8 mouse cellular contexts compared by ENCODE assay signal in the genomic region with DNA sequence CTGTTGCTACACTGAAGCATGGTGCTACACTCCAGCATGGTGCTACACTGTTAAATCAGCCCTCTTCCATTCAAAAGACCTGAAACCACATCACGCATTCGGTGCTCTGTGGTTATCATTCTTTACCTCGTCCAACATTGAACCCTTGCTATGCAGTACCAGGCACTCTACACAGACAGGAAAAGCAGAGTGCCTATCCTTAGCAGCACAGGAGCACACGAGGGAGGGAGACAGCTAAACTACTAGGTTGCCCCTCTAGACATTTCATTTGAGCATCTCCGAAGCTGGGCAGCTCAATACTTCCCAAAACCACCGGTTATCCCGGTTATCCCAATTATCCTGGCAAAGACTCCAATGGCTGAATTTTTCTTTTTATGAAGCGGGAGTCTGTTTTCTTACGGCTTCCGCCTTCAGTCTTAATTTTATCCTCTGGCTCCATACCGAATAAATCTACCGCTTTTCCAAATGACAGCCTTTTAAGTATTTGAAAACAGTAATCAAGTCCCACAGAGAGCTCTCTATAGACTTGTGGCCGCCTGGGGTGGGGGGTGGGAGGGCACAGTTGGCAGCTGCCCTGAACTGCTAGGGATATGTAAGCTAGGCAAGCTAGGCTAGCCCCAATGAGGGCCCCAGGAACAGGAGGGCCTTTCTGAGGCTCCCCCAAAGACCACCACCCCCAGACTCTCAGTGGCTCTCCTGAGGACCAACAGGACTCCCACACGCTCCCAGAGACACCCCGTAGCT.
DNase-seq lines count a peak whose midpoint lies in the region; ATAC-seq and TF ChIP-seq lines count a peak whose summit lies in the region.

No protein-coding gene starts in this region.

- intact Hi-C loops in heart, postnatal 10 days (cut with DNase I), result no loop called here

- peak overlapping the region; percentile 43; the same call in 1 of the 2 replicates for H3K9ac ChIP-seq in limb, embryonic 14.5 days (ENCODE audit: low read depth, low read length, severe bottlenecking)

- peak overlapping the region; percentile 13; the same call in 1 of the 2 replicates for H3K4me3 ChIP-seq in limb, embryonic 14.5 days (replicated peaks; ENCODE audit: low read length)

- H3K4me2 ChIP-seq in limb, embryonic 14.5 days (replicated peaks; ENCODE audit: low read depth, low read length, severe bottlenecking), result peak overlapping the region; percentile 43

- TF ChIP-seq POLR2A in limb, embryonic 14.5 days (IDR thresholded peaks at IDR 0.05; ENCODE audit: borderline replicate concordance, extremely low read depth, insufficient read depth, insufficient read length), result no peak

- H3K27me3 ChIP-seq in limb, embryonic 14.5 days (ENCODE audit: control insufficient read depth, insufficient read depth, low read length), result no peaks in the 10 kb centered on the region

- no peaks in the 10 kb centered on the region for H3K36me3 ChIP-seq in limb, embryonic 14.5 days (ENCODE audit: control insufficient read depth, insufficient read depth, low read length)

- H3K27ac ChIP-seq in limb, embryonic 14.5 days (replicated peaks; ENCODE audit: low read depth, low read length), result peak overlapping the region; percentile 94

- H3K9me3 ChIP-seq in limb, embryonic 14.5 days (ENCODE audit: control insufficient read depth, low read length), result no peaks in the 10 kb centered on the region

- ATAC-seq in limb, embryonic 14.5 days (ENCODE audit: low FRiP score, low read depth), result 0 out of 2 replicates have a peak, but pooled peaks have one; percentile 5

- 26% methylated on average over 15 of the region's 15 CpGs for WGBS in limb, embryonic 14.5 days

- peak; percentile 34 for DNase-seq in embryo, embryonic 10.5 days (ENCODE audit: low spot score)
- DNase-seq in embryo, embryonic 9.5 days (ENCODE audit: extremely low spot score), result no peak
- peak; percentile 28 for DNase-seq in thymus, postnatal 0 days (ENCODE audit: low spot score)
- no peak for DNase-seq in thymus, postnatal 36 days
- DNase-seq in limb, embryonic 14.5 days (ENCODE audit: low spot score), result no peak
- no peak for DNase-seq in cerebellum, adult 9-10 months
- no peak for DNase-seq in heart, postnatal 10 days
- DNase-seq in B cell, adult 2 months, result no peak

- peaks cover 21% of the 10 kb centered on the region for H3K4me1 ChIP-seq in limb, embryonic 14.5 days (ENCODE audit: control insufficient read depth, insufficient read depth, low read length)

Comparison
In these comparisons a context has a peak if more than half of its experiments do, and no peak if none do; other contexts are left out.
1. DNase-seq: peak in embryo, embryonic 10.5 days (single experiment) and thymus, postnatal 0 days (single experiment); none in embryo, embryonic 9.5 days (single experiment), thymus, postnatal 36 days (0 of 2), limb, embryonic 14.5 days (single experiment), cerebellum, adult 9-10 months (single experiment), heart, postnatal 10 days (0 of 2) and B cell, adult 2 months (0 of 2).